Comparison of ENCODE assay signal across 34 mouse cellular contexts in genomic region chr3:101265561-101266091, GRCm38 (mm10). TPM values are rescaled to one million over a fixed set of nuclear protein-coding genes. Genes with fewer than 3 reads are reported as not detected.
DNase-seq lines count a peak whose midpoint lies in the region; ATAC-seq and TF ChIP-seq lines count a peak whose summit lies in the region.
"Had no signal": no experiment of that assay in that cellular context is flagged by ENCODE, and none has a peak within 500 bp of the region (broad histone marks: within the 10 kb centered on the region; RNA-seq: fewer than 3 reads in every experiment).

No protein-coding gene starts in this region.

- 5% methylated on average over 3 of the region's 3 CpGs for WGBS in spleen, adult 2 months
- 87% methylated on average over 3 of the region's 3 CpGs for WGBS in hindbrain, embryonic 11.5 days

- peak; percentile 75 for ATAC-seq in inflammation-experienced regulatory T-cells, adult 6 months
- ATAC-seq in hindbrain, embryonic 11.5 days (ENCODE audit: low FRiP score) = no peak
- ATAC-seq: forebrain, embryonic 15.5 days; midbrain, embryonic 15.5 days had no signal

- TF ChIP-seq CTCF in spleen, adult 2 months (IDR thresholded peaks at IDR 0.05; ENCODE audit: extremely low read depth, insufficient read depth, insufficient read length, insufficient replicate concordance) = no peak

- no peak overlapping the region for H3K4me2 ChIP-seq in hindbrain, embryonic 11.5 days (replicated peaks; ENCODE audit: low read depth, low read length)
- H3K4me2 ChIP-seq: embryonic facial prominence, embryonic 12.5 days; forebrain, embryonic 15.5 days; heart, embryonic 11.5 days; hindbrain, embryonic 14.5 days; limb, embryonic 12.5 days; liver, embryonic 15.5 days; lung, embryonic 14.5 days; midbrain, embryonic 15.5 days; neural tube, embryonic 13.5 days had no signal

- no peak for DNase-seq in spleen, adult 2 months (ENCODE audit: low read depth in 1 of 2, low spot score in 2 of 2)
- no peak for DNase-seq in spleen, postnatal 4 days (ENCODE audit: low spot score in 2 of 2)
- DNase-seq in thymus, postnatal 0 days (ENCODE audit: low spot score) = peak; percentile 29
- DNase-seq in natural killer cell, adult 2 months (ENCODE audit: low spot score in 2 of 2) = no peak
- DNase-seq in left cerebral cortex, postnatal 10 days (ENCODE audit: extremely low spot score in 1 of 2, low spot score in 2 of 2) = no peak
- DNase-seq in hindbrain, embryonic 11.5 days (ENCODE audit: low spot score) = no peak
- DNase-seq in right cerebral cortex, postnatal 36 days (ENCODE audit: low spot score in 2 of 2) = no peak
- DNase-seq: adrenal gland, postnatal 36 days; cerebellum, adult 11 months; cerebellum, adult 9-10 months; cerebellum, postnatal 36 days; embryo, embryonic 11 days; gastrocnemius, postnatal 25 days; heart, adult 18-20 months; heart, postnatal 4 days; kidney, adult 18-20 months; kidney, postnatal 14 days; layer of hippocampus, adult 9-11 months; lung, embryonic 14.5 days; lung, postnatal 14 days; right cerebral cortex, postnatal 14 days had no signal

- intact Hi-C loops in left cerebral cortex, postnatal 10 days (cut with DNase I) = no loop called here

- no peak overlapping the region for H3K9ac ChIP-seq in hindbrain, embryonic 11.5 days (ENCODE audit: low read depth, low read length)
- H3K9ac ChIP-seq: embryonic facial prominence, embryonic 12.5 days; forebrain, embryonic 15.5 days; hindbrain, embryonic 14.5 days; limb, embryonic 12.5 days; liver, embryonic 15.5 days; lung, embryonic 14.5 days; midbrain, embryonic 15.5 days; neural tube, embryonic 13.5 days had no signal

- no peak overlapping the region for H3K4me3 ChIP-seq in spleen, adult 2 months (ENCODE audit: extremely low read depth, insufficient read depth, insufficient read length)
- H3K4me3 ChIP-seq in hindbrain, embryonic 11.5 days (ENCODE audit: low read depth, low read length) = no peak overlapping the region
- H3K4me3 ChIP-seq: embryonic facial prominence, embryonic 12.5 days; forebrain, embryonic 15.5 days; limb, embryonic 12.5 days; liver, embryonic 15.5 days; midbrain, embryonic 10.5 days; midbrain, embryonic 15.5 days; neural tube, embryonic 13.5 days had no signal

- peaks cover 11% of the 10 kb centered on the region; the same call in 1 of the 2 replicates for H3K4me1 ChIP-seq in spleen, adult 2 months (ENCODE audit: control insufficient read depth, insufficient read depth, insufficient read length)
- no peaks in the 10 kb centered on the region for H3K4me1 ChIP-seq in hindbrain, embryonic 11.5 days (replicated peaks; ENCODE audit: control insufficient read depth, insufficient read depth, low read length)
- H3K4me1 ChIP-seq: embryonic facial prominence, embryonic 12.5 days; forebrain, embryonic 15.5 days; limb, embryonic 12.5 days; liver, embryonic 15.5 days; midbrain, embryonic 10.5 days; midbrain, embryonic 15.5 days had no signal

- H3K9me3 ChIP-seq in hindbrain, embryonic 11.5 days (ENCODE audit: control insufficient read depth, low read length) = no peaks in the 10 kb centered on the region
- H3K9me3 ChIP-seq: forebrain, embryonic 15.5 days; liver, embryonic 15.5 days; midbrain, embryonic 10.5 days; midbrain, embryonic 15.5 days had no signal

- peak overlapping the region; percentile 84 for H3K27ac ChIP-seq in spleen, adult 2 months (ENCODE audit: insufficient read depth, low read length)
- no peak overlapping the region for H3K27ac ChIP-seq in hindbrain, embryonic 11.5 days (ENCODE audit: low read depth, low read length)
- H3K27ac ChIP-seq: embryonic facial prominence, embryonic 12.5 days; forebrain, embryonic 15.5 days; hindbrain, embryonic 14.5 days; limb, embryonic 12.5 days; liver, embryonic 15.5 days; midbrain, embryonic 10.5 days; midbrain, embryonic 15.5 days; neural tube, embryonic 13.5 days had no signal

- no peak for TF ChIP-seq POLR2A in spleen, adult 2 months (IDR thresholded peaks at IDR 0.05; ENCODE audit: low read depth, low read length)

- H3K36me3 ChIP-seq in spleen, adult 2 months (ENCODE audit: control insufficient read depth, insufficient read depth, low read length) = no peaks in the 10 kb centered on the region
- no peaks in the 10 kb centered on the region for H3K36me3 ChIP-seq in hindbrain, embryonic 11.5 days (ENCODE audit: control insufficient read depth, insufficient read depth, low read length)
- H3K36me3 ChIP-seq: embryonic facial prominence, embryonic 12.5 days; forebrain, embryonic 15.5 days; limb, embryonic 12.5 days; liver, embryonic 15.5 days; midbrain, embryonic 10.5 days; midbrain, embryonic 15.5 days; neural tube, embryonic 13.5 days had no signal

- no peaks in the 10 kb centered on the region for H3K27me3 ChIP-seq in spleen, adult 2 months (ENCODE audit: control insufficient read depth, insufficient read depth, low read length)
- no peaks in the 10 kb centered on the region for H3K27me3 ChIP-seq in hindbrain, embryonic 11.5 days (ENCODE audit: control insufficient read depth, insufficient read depth, low read length)
- H3K27me3 ChIP-seq: embryonic facial prominence, embryonic 12.5 days; forebrain, embryonic 15.5 days; limb, embryonic 12.5 days; liver, embryonic 15.5 days; midbrain, embryonic 15.5 days; neural tube, embryonic 13.5 days had no signal

RNA-seq across cellular contexts. Expression of gene Cd2, which starts 22.1 kb away (rescaled TPM):
- polyA plus RNA-seq in spleen, adult 2 months (2012; rRNA removed) = 38.2 and 50.2 TPM in 2 replicates
- polyA plus RNA-seq in inflammation-experienced regulatory T-cells, adult 6 months (2017; shearing (Covaris generic)) = 1,000 to 10,000 TPM; 1,311 to 1,764 (median 1,493) TPM
- 236 and 256 TPM in 2 replicates for polyA plus RNA-seq in thymus, postnatal 0 days (2015; fragmentation: Nextera tagmentation; extraction: Ambion mirVana)
- not detected for total RNA-seq in left cerebral cortex, postnatal 10 days (2021)
- polyA plus RNA-seq in hindbrain, embryonic 11.5 days (2014; fragmentation: Nextera tagmentation; extraction: Ambion mirVana) = 0.14 TPM in 1 of 2 replicates, not detected in the other
- total RNA-seq: gastrocnemius, adult 18-20 months; left cerebral cortex, postnatal 25 days had no signal
- polyA plus RNA-seq: C2C12; embryonic facial prominence, embryonic 12.5 days; hindbrain, embryonic 14.5 days; limb, embryonic 12.5 days; midbrain, embryonic 15.5 days had no signal

Comparison
In these comparisons a context has a peak if more than half of its experiments do, and no peak if none do; other contexts are left out.
1. RNA of gene Cd2, which starts 22.1 kb away (polyA plus RNA-seq): 1,311 to 1,764 TPM in inflammation-experienced regulatory T-cells, adult 6 months, 236 to 256 TPM in thymus, postnatal 0 days and 38.2 to 50.2 TPM in spleen, adult 2 months; 0.14 TPM in hindbrain, embryonic 11.5 days; every median in the first group is over 10 times any median in the second.